Mouse (Mus musculus) activated CD4-positive, CD25-positive, alpha-beta regulatory T cell, adult 4 months (primary cell): ENCODE data around the gene Tigd4. TPM values are rescaled to one million over a fixed set of nuclear protein-coding genes. Genes with fewer than 3 reads are reported as not detected.
"Not testable (repeated sequence)": the region's sequence is repeated elsewhere in the genome, so short reads cannot be mapped to it uniquely, and the experiment has no call there.

Source experiments
- ATAC-seq: one replicate; pipeline ENCODE4 v1.8.0; 2017
- polyA plus RNA-seq, 2 experiments: library from polyadenylated mRNA; unstranded; fragments of 100-300 nt; shearing (Covaris generic); gene quantifications; one replicate each; pipeline ENCODE4 v1.2.1; 2017

Tigd4 gene
- polyA plus RNA-seq, result not detected

GRCm38 (mm10) chr3:84593274-84593673 lies at the start of gene Tigd4:
Gene Tigd4, plus strand, starts transcription at chr3:84593574.
- no peak for ATAC-seq

GRCm38 (mm10) chr3:84547177-84547576 lies 46.2 kb upstream of the Tigd4 start:
- peak; percentile 85 for ATAC-seq

- ATAC-seq, result no peak
Measured at GRCm38 (mm10) chr3:84555780-84556179, 37.6 kb upstream of the Tigd4 start.

- ATAC-seq, result no peak
Measured at GRCm38 (mm10) chr3:84558301-84558700, 35.1 kb upstream of the Tigd4 start.

- not testable (repeated sequence) for ATAC-seq
Measured at GRCm38 (mm10) chr3:84562911-84563310, 30.5 kb upstream of the Tigd4 start.

- ATAC-seq, result no peak
Measured at GRCm38 (mm10) chr3:84563415-84563814, 30.0 kb upstream of the Tigd4 start.

GRCm38 (mm10) chr3:84568540-84568939 lies 24.8 kb upstream of the Tigd4 start:
- ATAC-seq, result no peak

- ATAC-seq, result peak; percentile 77
Measured at GRCm38 (mm10) chr3:84569587-84569986, 23.8 kb upstream of the Tigd4 start.

GRCm38 (mm10) chr3:84570501-84570900 lies 22.9 kb upstream of the Tigd4 start:
- ATAC-seq, result peak; percentile 70

GRCm38 (mm10) chr3:84580716-84581115 lies 12.7 kb upstream of the Tigd4 start:
- no peak for ATAC-seq

- no peak for ATAC-seq
Measured at GRCm38 (mm10) chr3:84581696-84582022, 11.7 kb upstream of the Tigd4 start.

- ATAC-seq, result peak; percentile 93
Measured at GRCm38 (mm10) chr3:84582023-84582912, 11.1 kb upstream of the Tigd4 start, which contains the start of gene Arfip1. Gene Arfip1, minus strand, starts transcription at chr3:84582625.

- ATAC-seq, result peak; percentile 40
Measured at GRCm38 (mm10) chr3:84582913-84583276, 10.5 kb upstream of the Tigd4 start.

GRCm38 (mm10) chr3:84586736-84587135 lies 6.6 kb upstream of the Tigd4 start:
- ATAC-seq, result no peak

GRCm38 (mm10) chr3:84594894-84595676 lies 1.7 kb downstream of the Tigd4 start:
- ATAC-seq, result no peak

- ATAC-seq, result no peak
Measured at GRCm38 (mm10) chr3:84595677-84596234, 2.4 kb downstream of the Tigd4 start.

GRCm38 (mm10) chr3:84597996-84598734 lies 4.8 kb downstream of the Tigd4 start:
- no peak for ATAC-seq

- no peak for ATAC-seq
Measured at GRCm38 (mm10) chr3:84598756-84599155, 5.4 kb downstream of the Tigd4 start.

- ATAC-seq, result no peak
Measured at GRCm38 (mm10) chr3:84601870-84602495, 8.6 kb downstream of the Tigd4 start.

- ATAC-seq, result no peak
Measured at GRCm38 (mm10) chr3:84602759-84603158, 9.4 kb downstream of the Tigd4 start.

- no peak for ATAC-seq
Measured at GRCm38 (mm10) chr3:84603212-84603611, 9.8 kb downstream of the Tigd4 start.

GRCm38 (mm10) chr3:84610183-84610710 lies 16.9 kb downstream of the Tigd4 start:
- no peak for ATAC-seq
